Mouse (Mus musculus) lung, embryonic 15.5 days (tissue): ENCODE data around the gene Olfr713. TPM values are rescaled to one million over a fixed set of nuclear protein-coding genes. Genes with fewer than 3 reads are reported as not detected.

ENCODE experiments used
- polyA plus RNA-seq: library from polyadenylated mRNA; unstranded; fragments of >200 nt; fragmentation: Nextera tagmentation; extraction: Ambion mirVana; gene quantifications from 2 replicates; pipeline ENCODE4 v1.2.1, GENCODE M21; 2015

The Olfr713 gene
- polyA plus RNA-seq, 1 experiment from 2014 or later = not detected

Other genes with a start within 250 kb of the Olfr713 start
- not detected in 2 replicates for gene Olfr699, start 238.0 kb upstream of the Olfr713 start, polyA plus RNA-seq
- gene Olfr700, start 222.3 kb upstream of the Olfr713 start, polyA plus RNA-seq = not detected in 2 replicates
- not detected in 2 replicates for gene Olfr701, start 217.0 kb upstream of the Olfr713 start, polyA plus RNA-seq
- gene Olfr702, start 197.3 kb upstream of the Olfr713 start, polyA plus RNA-seq = not detected in 2 replicates
- not detected in 2 replicates for gene Olfr703, start 187.8 kb upstream of the Olfr713 start, polyA plus RNA-seq
- not detected in 2 replicates for gene Olfr704, start 168.0 kb upstream of the Olfr713 start, polyA plus RNA-seq
- not detected in 2 replicates for gene Olfr705, start 154.3 kb upstream of the Olfr713 start, polyA plus RNA-seq
- gene Olfr706, start 143.0 kb upstream of the Olfr713 start, polyA plus RNA-seq = not detected in 2 replicates
- not detected in 2 replicates for gene Olfr707, start 129.9 kb upstream of the Olfr713 start, polyA plus RNA-seq
- not detected in 2 replicates for gene Olfr1532-ps1, start 123.2 kb upstream of the Olfr713 start, polyA plus RNA-seq
- gene Olfr709-ps1, start 99.0 kb upstream of the Olfr713 start, polyA plus RNA-seq = not detected in 2 replicates
- not detected in 2 replicates for gene Olfr710, start 82.9 kb upstream of the Olfr713 start, polyA plus RNA-seq
- not detected in 2 replicates for gene Olfr6, start 67.2 kb upstream of the Olfr713 start, polyA plus RNA-seq
- not detected in 2 replicates for gene Olfr711, start 55.7 kb upstream of the Olfr713 start, polyA plus RNA-seq
- gene Olfr2, start 25.1 kb upstream of the Olfr713 start, polyA plus RNA-seq = not detected in 2 replicates
- gene Olfr714, start 39.8 kb downstream of the Olfr713 start, polyA plus RNA-seq = not detected in 2 replicates
- gene Olfr17, start 62.0 kb downstream of the Olfr713 start, polyA plus RNA-seq = not detected in 2 replicates
- gene Olfr715b, start 79.2 kb downstream of the Olfr713 start, polyA plus RNA-seq = not detected in 2 replicates
- not detected in 2 replicates for gene Olfr715, start 99.9 kb downstream of the Olfr713 start, polyA plus RNA-seq
- gene Olfr716, start 107.2 kb downstream of the Olfr713 start, polyA plus RNA-seq = not detected in 2 replicates
- gene Nlrp14, start 135.8 kb downstream of the Olfr713 start, polyA plus RNA-seq = not detected in 2 replicates
- gene Rbmxl2, start 178.3 kb downstream of the Olfr713 start, polyA plus RNA-seq = not detected in 2 replicates